Mouse (Mus musculus) ES-Bruce4 (cell line): ENCODE measurements around the gene Ndufab1.

Experiments
- CTCF ChIP-seq: IDR thresholded peaks from one replicate; pipeline ENCODE4 v1.8.1; 2011; ENCODE audit warnings: low read depth, low read length
- EP300 ChIP-seq: IDR thresholded peaks from 2 replicates; pipeline ENCODE4 v1.6.1; 2011; ENCODE audit warnings: low read depth, low read length; ENCODE audit not compliant: insufficient read depth
- POLR2A ChIP-seq: IDR thresholded peaks from one replicate; pipeline ENCODE4 v1.8.1; 2011; ENCODE audit warnings: low read length; ENCODE audit not compliant: insufficient read depth

GRCm38 (mm10) chr7:122067517-122068381 is 33.9 kb downstream of the Ndufab1 start:
- TF ChIP-seq POLR2A (no peak), CTCF (no peak), EP300 (no peak)
